Mouse (Mus musculus): Measurements from ENCODE around the gene Trip6. TPM values are rescaled to one million over a fixed set of nuclear protein-coding genes. Genes with fewer than 3 reads are reported as not detected.

The Trip6 gene
- total and polyA plus RNA-seq, 3 experiments = 0.58 to 2.1 TPM; not detected in 1

- Histone ChIP-seq H3K36me3 (ENCODE audit: control insufficient read depth in 1 of 2, insufficient read depth in 2 of 2, low read length in 2 of 2) (peaks cover 0 to 10% of the 10 kb centered on the region in 2 experiments; a peak in 2 of 4 replicates), H3K9ac (ENCODE audit: control insufficient read depth, low read depth, low read length, poor library complexity, severe bottlenecking) (peak overlapping the region; percentile 48), H3K79me2 (ENCODE audit: control insufficient read depth, insufficient read depth, low read length, poor library complexity) (no peaks in the 10 kb centered on the region), H3K4me3 (ENCODE audit: control insufficient read depth in 1 of 2, insufficient read depth in 1 of 2, low read depth in 2 of 2, low read length in 2 of 2) (peak overlapping the region; percentile 29 to 39), H3K27me3 (ENCODE audit: control insufficient read depth in 1 of 2, insufficient read depth in 2 of 2, low read length in 2 of 2) (no peaks in the 10 kb centered on the region), H3K9me3 (replicated peaks; ENCODE audit: insufficient read depth, low read length) (no peaks in the 10 kb centered on the region), H3K27ac (ENCODE audit: control insufficient read depth, low read depth, low read length) (peak overlapping the region; percentile 67), H3K4me1 (ENCODE audit: control insufficient read depth in 1 of 2, insufficient read depth in 2 of 2, low read length in 2 of 2) (peaks cover 3 to 17% of the 10 kb centered on the region in 2 experiments; a peak in 3 of 4 replicates)
- peak; percentile 69 for DNase-seq (ENCODE audit: low read depth, low spot score)
- TF ChIP-seq CHD2 (IDR thresholded peaks at IDR 0.05; ENCODE audit: low read length) = no peak
- TF ChIP-seq MAFK (IDR thresholded peaks at IDR 0.05; ENCODE audit: borderline replicate concordance, low read depth, low read length) = no peak
- peak; percentile 89 for TF ChIP-seq TCF12 (IDR thresholded peaks at IDR 0.05; ENCODE audit: low read depth, low read length)
- TF ChIP-seq ZNF384 (IDR thresholded peaks at IDR 0.05; ENCODE audit: low read depth, low read length) = no peak
- TF ChIP-seq NRF1 (IDR thresholded peaks at IDR 0.05; ENCODE audit: insufficient read depth, low read depth, low read length, poor library complexity, severe bottlenecking) = no peak
- TF ChIP-seq ETS1 (IDR thresholded peaks at IDR 0.05; ENCODE audit: low read depth, low read length) = peak; percentile 83
- no peak for TF ChIP-seq RAD21 (IDR thresholded peaks at IDR 0.05; ENCODE audit: low read depth, low read length)
- no peak; a peak in 1 of 4 replicates for TF ChIP-seq POLR2A (IDR thresholded peaks at IDR 0.05; ENCODE audit: control insufficient read depth in 1 of 2, insufficient read depth in 1 of 2, low read depth in 1 of 2, low read length in 2 of 2, poor library complexity in 1 of 2)
- no peak for TF ChIP-seq SMC3 (IDR thresholded peaks at IDR 0.05; ENCODE audit: low read depth, low read length)
- no peak for TF ChIP-seq UBTF (IDR thresholded peaks at IDR 0.05; ENCODE audit: borderline replicate concordance, insufficient read depth, low read depth, low read length)
- peak; percentile 81 to 92 for TF ChIP-seq EP300 (IDR thresholded peaks at IDR 0.05; ENCODE audit: low read depth in 1 of 2, low read length in 2 of 2)
- TF ChIP-seq ZKSCAN1 (IDR thresholded peaks at IDR 0.05; ENCODE audit: low read depth, low read length) = no peak
- no peak; the same call in 1 of the 2 replicates for TF ChIP-seq POLR2AphosphoS2 (IDR thresholded peaks at IDR 0.05; ENCODE audit: low read length)
- no peak for TF ChIP-seq NELFE (IDR thresholded peaks at IDR 0.05; ENCODE audit: low read depth, low read length)
- no peak for TF ChIP-seq MEF2A (IDR thresholded peaks at IDR 0.05; ENCODE audit: extremely low read depth, insufficient replicate concordance, low read depth, low read length, poor library complexity, severe bottlenecking)
- TF ChIP-seq TBP (IDR thresholded peaks at IDR 0.05; ENCODE audit: low read depth, low read length) = no peak
- TF ChIP-seq RCOR1 (IDR thresholded peaks at IDR 0.05; ENCODE audit: low read depth, low read length) = peak; percentile 56; the same call in 1 of the 2 replicates
- no peak for TF ChIP-seq KAT2A (conservative IDR thresholded peaks at IDR 0.05; ENCODE audit: low read depth, low read length)
- no peak for TF ChIP-seq ZC3H11A (IDR thresholded peaks at IDR 0.05; ENCODE audit: low read depth, low read length)
- no peak for TF ChIP-seq GABPA (IDR thresholded peaks at IDR 0.05; ENCODE audit: low read depth, low read length)
- TF ChIP-seq JUND (IDR thresholded peaks at IDR 0.05; ENCODE audit: low read depth, low read length) = no peak
- no peak for TF ChIP-seq MXI1 (IDR thresholded peaks at IDR 0.05; ENCODE audit: low read depth, low read length)
- TF ChIP-seq USF1 (IDR thresholded peaks at IDR 0.05; ENCODE audit: low read depth, low read length) = peak; percentile 72
- no peak for TF ChIP-seq ZMIZ1 (IDR thresholded peaks at IDR 0.05; ENCODE audit: low read depth, low read length)
- no peak for TF ChIP-seq E2F4 (IDR thresholded peaks at IDR 0.05; ENCODE audit: borderline replicate concordance, low read depth, low read length)
- TF ChIP-seq POLR2AphosphoS5 (IDR thresholded peaks at IDR 0.05; ENCODE audit: borderline replicate concordance, low read depth, low read length) = no peak
- peak; percentile 85 for TF ChIP-seq GATA1 (IDR thresholded peaks at IDR 0.05; ENCODE audit: low read depth, low read length)
- no peak for TF ChIP-seq MYC (IDR thresholded peaks at IDR 0.05; ENCODE audit: low read depth, low read length)
- no peak for TF ChIP-seq CTCF (IDR thresholded peaks at IDR 0.05 in 2 of 3, conservative IDR thresholded peaks at IDR 0.05 in 1 of 3; ENCODE audit: control insufficient read depth in 1 of 3, insufficient read depth in 1 of 3, low read depth in 2 of 3, low read length in 3 of 3, poor library complexity in 1 of 3, severe bottlenecking in 1 of 3)
- TF ChIP-seq TAL1 (IDR thresholded peaks at IDR 0.05; ENCODE audit: low read length) = peak; percentile 46
- no peak for TF ChIP-seq MAX (IDR thresholded peaks at IDR 0.05; ENCODE audit: low read length)
- TF ChIP-seq MYB (IDR thresholded peaks at IDR 0.05; ENCODE audit: low read depth, low read length) = peak; percentile 68; the same call in 1 of the 2 replicates
- TF ChIP-seq HCFC1 (IDR thresholded peaks at IDR 0.05; ENCODE audit: low read depth, low read length) = no peak
- TF ChIP-seq MAZ (IDR thresholded peaks at IDR 0.05; ENCODE audit: low read depth, low read length) = no peak
- peak; percentile 76 for TF ChIP-seq SIN3A (IDR thresholded peaks at IDR 0.05; ENCODE audit: low read length)
- peak; percentile 42; the same call in 1 of the 2 replicates for TF ChIP-seq BHLHE40 (IDR thresholded peaks at IDR 0.05; ENCODE audit: borderline replicate concordance, low read depth, low read length)
These were observed 50.1 kb downstream of the Trip6 start for GRCm38 (mm10) chr5:137263897-137264720.

Measured in MEL (cell line).